Mouse (Mus musculus): ENCODE data around the gene Rpp25.

DNA sequence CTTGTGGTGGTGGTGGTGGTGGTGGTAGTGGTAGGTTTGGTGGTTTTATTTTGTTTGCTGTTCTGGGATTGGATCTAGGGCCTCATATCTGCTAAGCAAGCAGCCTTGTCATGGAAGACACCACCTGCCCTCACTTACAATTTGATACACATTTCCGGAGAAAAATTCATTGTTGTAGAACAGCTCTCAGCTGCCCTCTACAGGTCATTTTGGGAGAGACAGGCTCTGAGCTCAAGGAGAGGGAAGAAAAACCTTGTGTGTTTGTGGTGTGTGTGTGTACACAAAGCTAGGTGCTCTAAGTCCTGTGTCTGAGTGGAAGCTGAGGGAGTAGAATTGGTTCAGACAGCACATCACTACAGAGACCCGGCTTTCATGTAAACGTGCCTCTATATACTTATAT is 13.3 kb downstream of the Rpp25 start:
- TF ChIP-seq CTCF (IDR thresholded peaks at IDR 0.05; ENCODE audit: low read depth, low read length) (no peak), POLR2A (IDR thresholded peaks at IDR 0.05; ENCODE audit: insufficient read depth, low read length) (no peak), EP300 (IDR thresholded peaks at IDR 0.05; ENCODE audit: insufficient read depth, low read depth, low read length) (no peak)
